In the genomic region with DNA sequence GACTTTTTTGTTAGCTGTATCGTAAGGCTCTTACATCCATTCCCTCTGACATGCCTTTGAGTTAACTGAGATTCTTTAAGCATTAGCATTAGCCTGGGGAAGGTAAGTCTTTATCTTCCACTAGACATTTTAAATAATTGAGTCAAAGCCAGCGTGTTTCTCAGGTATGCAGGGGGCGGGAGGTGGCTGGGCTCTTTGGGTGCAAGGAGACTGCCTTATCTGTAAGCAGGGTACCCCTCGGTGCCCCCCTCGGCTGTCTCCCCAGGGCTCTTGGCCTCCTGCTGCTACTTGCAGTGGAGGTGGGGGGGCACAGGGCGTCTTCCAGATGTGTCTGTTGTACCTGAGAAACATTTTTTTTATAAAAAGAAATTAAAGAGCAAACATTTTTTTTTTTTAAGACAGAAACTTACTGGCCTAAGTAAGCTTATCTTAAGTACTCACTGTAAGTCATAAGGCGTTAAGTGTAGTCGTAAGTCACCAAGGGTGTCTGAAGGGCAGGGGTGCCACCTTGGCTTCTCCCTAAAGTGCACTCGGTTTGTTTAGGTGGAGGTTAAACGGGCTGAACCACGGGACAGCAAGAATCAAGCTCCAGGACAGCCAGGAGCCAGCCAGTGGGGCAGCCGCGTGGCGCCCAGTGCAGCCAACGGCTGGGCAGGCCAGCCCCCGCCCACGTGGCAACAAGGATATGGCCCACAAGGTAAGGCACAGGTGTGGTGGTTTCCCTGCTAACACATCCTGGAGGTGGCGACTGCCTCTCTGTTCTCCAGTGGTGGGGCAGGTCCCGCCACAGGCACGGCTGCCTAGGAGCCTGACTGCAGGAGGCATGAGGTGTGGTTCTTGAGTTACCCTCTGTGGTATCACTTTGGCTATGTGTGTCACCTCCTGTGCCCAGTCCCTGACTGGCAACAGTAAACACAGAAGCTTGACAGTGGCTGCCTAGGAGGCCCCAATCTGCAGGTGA, we compare ENCODE assay signal across 1 mouse cellular context.
TF ChIP-seq lines count a peak whose summit lies in the region.

No protein-coding gene starts in this region.

TF ChIP-seq in CH12.LX, 34 proteins besides CTCF, POLR2A, EP300 and RAD21 (continued from another document):
- TF ChIP-seq NELFE (IDR thresholded peaks at IDR 0.05; ENCODE audit: low read depth, low read length): no peak
- no peak for TF ChIP-seq GABPA (IDR thresholded peaks at IDR 0.05; ENCODE audit: insufficient replicate concordance, low read depth, low read length)
- TF ChIP-seq TCF12 (IDR thresholded peaks at IDR 0.05; ENCODE audit: low read depth, low read length): no peak
- TF ChIP-seq MXI1 (IDR thresholded peaks at IDR 0.05; ENCODE audit: low read depth, low read length): no peak
- TF ChIP-seq JUN (IDR thresholded peaks at IDR 0.05; ENCODE audit: insufficient read depth, low read depth, low read length): no peak
- TF ChIP-seq NRF1 (IDR thresholded peaks at IDR 0.05; ENCODE audit: low read depth, low read length): no peak
- no peak for TF ChIP-seq SMC3 (IDR thresholded peaks at IDR 0.05; ENCODE audit: low read depth, low read length)
- no peak for TF ChIP-seq MAFK (IDR thresholded peaks at IDR 0.05; ENCODE audit: insufficient replicate concordance, low read length)
